8 mouse cellular contexts compared by ENCODE assay signal in the genomic region with DNA sequence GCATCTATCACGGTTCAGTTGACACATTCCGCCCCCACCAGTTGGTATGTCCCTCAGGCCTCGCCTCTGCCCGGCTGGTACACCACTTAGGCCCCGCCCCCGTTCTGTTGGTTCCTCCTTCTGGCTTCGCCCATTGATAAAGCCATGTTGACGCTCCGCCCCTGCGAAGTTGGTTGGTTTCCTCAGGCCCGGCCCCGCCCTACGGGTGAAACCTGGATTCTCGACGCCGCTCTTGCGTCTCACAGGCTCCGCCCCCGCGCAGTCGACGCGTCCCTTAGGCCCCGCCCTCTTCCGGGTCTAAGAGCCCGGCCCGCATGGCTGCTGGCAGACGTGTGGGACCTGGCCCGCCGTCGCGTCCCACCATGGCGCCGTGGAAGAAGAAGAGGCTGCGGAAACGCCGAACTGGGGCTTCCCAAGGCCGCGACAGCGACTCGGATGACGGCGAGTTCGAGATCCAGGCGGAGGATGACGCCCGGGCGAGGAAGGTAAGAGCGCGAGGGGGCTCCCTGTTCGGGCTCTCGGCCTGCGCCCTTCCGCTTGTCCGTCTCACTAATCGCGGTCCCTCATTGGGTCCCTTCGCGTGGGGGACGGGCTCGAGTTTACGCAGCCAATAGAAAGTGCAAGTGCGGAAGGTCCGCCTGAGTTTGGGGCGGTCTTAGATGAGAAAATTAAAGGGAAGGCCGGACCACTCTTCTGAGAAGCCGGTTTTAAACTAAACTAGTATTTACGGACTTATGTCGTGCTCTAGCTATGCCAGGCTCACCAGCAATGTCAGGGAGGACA. TPM values are rescaled to one million over a fixed set of nuclear protein-coding genes. Genes with fewer than 3 reads are reported as not detected.
DNase-seq lines count a peak whose midpoint lies in the region; ATAC-seq lines count a peak whose summit lies in the region.

No protein-coding gene starts in this region.

- DNase-seq in T-cell, adult 2 months (ENCODE audit: low spot score): peak; percentile 100
- peak; percentile 100 for DNase-seq in cerebellum, postnatal 36 days
- DNase-seq in frontal cortex, postnatal 36 days (ENCODE audit: low spot score in 2 of 2): peak; percentile 100
- DNase-seq in left cerebral cortex, adult 11 months (ENCODE audit: low spot score): peak; percentile 100
- peak; percentile 100 for DNase-seq in lung, postnatal 4 days
- DNase-seq in retina, postnatal 7 days (ENCODE audit: low read depth, low spot score): peak; percentile 100
- peak; percentile 99 for DNase-seq in urinary bladder, adult 2 months (ENCODE audit: low spot score)

- H3K9me3 ChIP-seq in hindbrain, embryonic 15.5 days: no peaks in the 10 kb centered on the region

- peaks cover 30% of the 10 kb centered on the region for H3K4me1 ChIP-seq in hindbrain, embryonic 15.5 days (replicated peaks)

- peaks cover 15% of the 10 kb centered on the region; the same call in 1 of the 2 replicates for H3K36me3 ChIP-seq in hindbrain, embryonic 15.5 days

- under 1% methylated on average over 62 of the region's 69 CpGs for WGBS in hindbrain, embryonic 15.5 days

- no peaks in the 10 kb centered on the region for H3K27me3 ChIP-seq in hindbrain, embryonic 15.5 days

- peak overlapping the region; percentile 71 for H3K4me3 ChIP-seq in hindbrain, embryonic 15.5 days

- peak overlapping the region; percentile 94 for H3K27ac ChIP-seq in hindbrain, embryonic 15.5 days (replicated peaks)

- H3K4me2 ChIP-seq in hindbrain, embryonic 15.5 days: peak overlapping the region; percentile 78

- ATAC-seq in hindbrain, embryonic 15.5 days (ENCODE audit: low FRiP score, low read depth): peak; percentile 95

- peak overlapping the region; percentile 71 for H3K9ac ChIP-seq in hindbrain, embryonic 15.5 days

RNA-seq across cellular contexts. Expression of gene Ddx54, which starts 0.5 kb away (rescaled TPM):
- polyA plus RNA-seq in hindbrain, embryonic 15.5 days (2015; fragmentation: Nextera tagmentation; extraction: Ambion mirVana): 37.9 and 41.3 TPM in 2 replicates
- 25.7 and 26.2 TPM in 2 replicates for polyA plus RNA-seq in urinary bladder, adult 2 months (2012; rRNA removed)

RNA-seq across cellular contexts. Expression of gene Rita1, which starts 0.6 kb away (rescaled TPM):
- polyA plus RNA-seq in hindbrain, embryonic 15.5 days (2015; fragmentation: Nextera tagmentation; extraction: Ambion mirVana): 28.7 and 31.1 TPM in 2 replicates
- 11.0 and 12.9 TPM in 2 replicates for polyA plus RNA-seq in urinary bladder, adult 2 months (2012; rRNA removed)

RNA-seq across cellular contexts. Expression of gene Cfap73, which starts 21.0 kb away (rescaled TPM):
- polyA plus RNA-seq in hindbrain, embryonic 15.5 days (2015; fragmentation: Nextera tagmentation; extraction: Ambion mirVana): 0.71 and 0.83 TPM in 2 replicates
- polyA plus RNA-seq in urinary bladder, adult 2 months (2012; rRNA removed): not detected in 2 replicates

RNA-seq across cellular contexts. Expression of gene Iqcd, which starts 24.2 kb away (rescaled TPM):
- 1.6 and 2.3 TPM in 2 replicates for polyA plus RNA-seq in hindbrain, embryonic 15.5 days (2015; fragmentation: Nextera tagmentation; extraction: Ambion mirVana)
- 1.6 and 1.8 TPM in 2 replicates for polyA plus RNA-seq in urinary bladder, adult 2 months (2012; rRNA removed)

RNA-seq across cellular contexts. Expression of gene Tpcn1, which starts 24.5 kb away (rescaled TPM):
- 18.1 and 19.7 TPM in 2 replicates for polyA plus RNA-seq in hindbrain, embryonic 15.5 days (2015; fragmentation: Nextera tagmentation; extraction: Ambion mirVana)
- 38.6 and 55.0 TPM in 2 replicates for polyA plus RNA-seq in urinary bladder, adult 2 months (2012; rRNA removed)

Comparison
In these comparisons a context has a peak if more than half of its experiments do, and no peak if none do; other contexts are left out.
1. Peak in every context shown above with its lines: DNase-seq, ATAC-seq, H3K4me3 ChIP-seq and H3K27ac ChIP-seq.